Mouse (Mus musculus) naive thymus-derived CD4-positive, alpha-beta T cell, adult 2 months (primary cell): ENCODE results near the gene Ube2h.

Source experiments
- DNase-seq: peaks from one replicate; pipeline ENCODE4 v3.0.0-alpha.2; 2011; ENCODE audit warnings: low read depth

Ube2h gene

DNA sequence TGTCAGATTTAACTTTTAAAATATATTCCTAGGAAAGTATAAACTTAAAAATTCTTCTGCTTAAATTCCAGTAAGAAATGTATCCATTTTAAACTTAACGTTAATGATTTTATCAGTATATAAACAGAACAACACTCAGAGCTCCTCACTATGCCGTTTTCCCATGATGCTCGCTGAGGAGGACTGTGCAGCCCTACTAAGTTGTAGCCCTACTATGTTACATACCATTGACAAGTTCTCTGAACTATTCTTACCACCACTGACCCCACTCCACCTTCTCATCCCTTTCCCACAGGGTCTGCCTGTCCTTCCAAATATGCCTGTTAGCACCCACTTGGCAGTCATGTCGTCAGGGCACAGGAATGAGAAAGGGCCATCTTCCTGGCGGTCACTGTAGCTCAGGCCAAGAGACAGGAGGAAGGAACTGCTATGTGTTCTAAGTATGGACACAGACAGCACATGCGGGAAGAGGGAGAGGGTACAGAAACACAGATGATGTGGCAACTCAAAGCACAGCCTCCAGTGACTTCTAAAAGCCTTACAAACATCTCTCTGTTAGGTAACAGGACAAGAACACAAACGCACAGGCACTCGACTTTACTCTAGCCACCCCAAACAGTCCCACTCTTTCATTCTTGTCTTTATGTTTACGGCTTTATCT, 60.9 kb downstream of the Ube2h start:
- DNase-seq = no peak

DNA sequence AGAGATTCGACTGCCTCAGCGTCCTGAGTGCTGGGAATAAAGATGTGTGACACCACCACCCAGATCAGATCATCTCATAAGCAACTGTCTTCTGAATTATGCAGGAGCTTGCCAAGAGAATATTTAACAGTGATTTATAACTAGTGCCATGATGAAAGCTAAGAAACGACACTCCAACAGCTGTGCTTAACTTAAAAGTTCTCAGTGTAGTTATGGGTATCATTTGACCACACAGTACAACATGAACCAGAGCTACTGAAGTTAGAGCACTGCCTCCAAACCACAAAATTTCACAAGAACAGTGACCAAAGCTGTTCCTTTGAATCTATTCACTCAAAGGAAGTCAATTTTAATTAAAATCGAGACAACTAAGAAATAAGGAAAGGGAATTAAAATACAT, 61.4 kb downstream of the Ube2h start:
- no peak for DNase-seq

DNA sequence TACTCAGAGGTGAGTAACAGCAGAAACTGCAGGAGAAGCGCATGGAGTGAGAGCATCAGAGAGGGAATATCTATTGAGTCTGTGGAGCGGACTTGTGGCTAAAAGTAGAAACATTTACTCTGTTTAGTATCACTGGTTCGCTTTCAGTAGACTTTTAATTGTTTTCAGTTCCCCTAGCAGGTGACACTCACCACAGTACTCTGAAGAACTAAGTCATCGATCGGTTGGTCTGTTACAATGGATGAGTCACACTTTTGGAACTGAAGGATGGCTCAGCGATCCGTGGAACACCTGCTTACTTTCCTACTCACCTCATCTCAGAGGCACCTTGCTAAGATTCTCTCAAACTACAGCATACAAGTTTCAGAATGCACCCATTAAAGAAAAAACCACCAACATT, 64.2 kb downstream of the Ube2h start:
- no peak for DNase-seq

DNA sequence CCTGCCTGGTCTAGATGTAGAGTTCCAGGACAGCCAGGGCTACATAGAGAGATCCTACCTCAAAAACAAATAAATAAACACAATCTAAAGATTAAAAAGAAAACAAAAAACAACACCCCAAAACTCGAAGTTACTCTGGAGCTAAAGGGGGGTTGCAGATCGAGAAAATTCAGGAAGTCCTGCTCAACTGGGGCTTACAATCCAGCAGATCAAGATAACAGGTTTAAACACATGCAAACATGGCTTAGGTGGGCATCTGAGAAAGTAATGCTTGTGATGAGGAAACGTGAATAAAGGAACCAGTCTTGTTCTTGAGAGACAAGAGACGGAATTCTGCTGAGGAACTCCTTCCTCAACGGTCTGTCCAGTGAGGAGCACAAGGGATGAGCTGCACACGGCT, 65.1 kb downstream of the Ube2h start:
- DNase-seq = no peak

DNA sequence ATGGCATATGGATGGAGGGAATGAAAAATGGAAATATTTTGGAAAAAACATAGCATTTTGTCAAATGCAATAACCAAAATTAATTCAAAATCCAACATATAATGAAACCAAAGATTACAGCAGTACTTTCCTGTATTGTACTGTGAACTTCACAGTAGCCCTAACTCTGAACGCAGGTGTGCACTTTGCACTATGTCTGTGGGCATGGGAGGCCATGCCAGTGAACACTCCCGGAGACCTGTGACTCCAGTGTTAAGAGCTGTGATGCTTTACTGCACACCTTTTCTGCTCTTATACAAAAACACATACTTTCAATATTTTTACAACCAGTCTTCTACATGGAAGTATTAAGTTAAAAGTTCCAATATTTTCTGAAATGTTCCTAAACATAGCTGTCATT, 66.3 kb downstream of the Ube2h start:
- DNase-seq = no peak

DNA sequence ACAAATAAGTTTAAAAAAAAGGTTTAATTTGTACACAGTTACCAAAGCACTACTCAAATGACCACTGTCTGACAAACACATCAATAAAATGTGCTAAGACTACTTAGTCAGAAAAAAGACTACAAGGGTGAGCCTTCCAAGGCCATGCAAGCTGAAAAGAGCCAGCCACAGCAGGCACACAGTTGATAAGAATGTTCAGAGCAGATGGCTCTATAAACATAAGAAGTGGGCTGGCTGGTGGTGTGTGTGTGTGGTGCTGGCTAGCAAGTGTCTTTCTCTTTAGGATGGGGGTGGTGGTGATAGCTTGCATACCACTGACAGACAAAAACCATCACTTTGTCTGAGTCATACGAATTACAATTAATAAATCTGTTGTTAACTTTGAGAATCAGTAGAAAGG, 67.8 kb downstream of the Ube2h start:
- DNase-seq = no peak

DNA sequence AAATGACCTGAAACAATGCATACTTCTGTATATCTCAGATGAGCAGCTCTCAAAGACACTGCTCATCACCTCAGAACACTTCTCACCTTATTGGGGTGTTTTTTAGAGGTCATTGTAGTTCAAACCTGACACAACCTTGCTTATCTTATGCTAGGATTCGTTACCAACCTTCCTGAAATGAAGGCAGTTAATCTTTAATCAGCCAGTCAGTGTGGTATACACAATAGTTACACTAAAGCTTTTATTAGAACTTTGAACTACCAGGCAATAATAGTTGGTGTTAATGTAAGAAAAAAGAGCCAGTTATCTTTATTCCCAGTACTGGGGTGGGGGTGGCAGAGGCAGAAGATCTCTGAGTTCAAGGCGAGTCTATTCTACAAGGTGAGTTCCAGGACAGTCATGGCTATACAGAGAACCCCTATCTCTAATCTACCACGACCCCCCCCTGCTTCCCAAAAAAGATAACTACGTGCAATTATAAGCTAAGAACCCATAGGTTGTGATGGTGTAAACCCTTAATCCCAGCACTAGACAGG, 72.5 kb downstream of the Ube2h start:
- DNase-seq = no peak

DNA sequence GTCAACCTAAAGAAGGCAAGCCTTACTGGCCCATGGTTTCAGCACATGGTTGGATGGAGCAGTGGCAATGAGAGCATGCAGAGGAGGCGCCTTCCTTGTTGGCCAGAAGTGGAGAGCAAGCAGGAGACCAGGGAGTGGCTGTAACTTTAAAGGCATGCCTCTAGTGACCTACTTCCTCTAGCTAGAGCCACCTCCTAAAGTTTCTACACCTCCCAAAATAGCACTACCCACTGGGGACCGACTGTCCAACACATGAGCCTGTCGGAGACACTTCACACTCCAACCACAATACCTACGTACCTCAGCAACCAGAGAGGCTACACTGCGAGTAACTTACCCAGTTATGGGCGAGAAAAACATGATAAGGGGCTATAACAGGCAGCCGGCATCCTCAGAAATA, 74.1 kb downstream of the Ube2h start:
- DNase-seq = no peak

DNA sequence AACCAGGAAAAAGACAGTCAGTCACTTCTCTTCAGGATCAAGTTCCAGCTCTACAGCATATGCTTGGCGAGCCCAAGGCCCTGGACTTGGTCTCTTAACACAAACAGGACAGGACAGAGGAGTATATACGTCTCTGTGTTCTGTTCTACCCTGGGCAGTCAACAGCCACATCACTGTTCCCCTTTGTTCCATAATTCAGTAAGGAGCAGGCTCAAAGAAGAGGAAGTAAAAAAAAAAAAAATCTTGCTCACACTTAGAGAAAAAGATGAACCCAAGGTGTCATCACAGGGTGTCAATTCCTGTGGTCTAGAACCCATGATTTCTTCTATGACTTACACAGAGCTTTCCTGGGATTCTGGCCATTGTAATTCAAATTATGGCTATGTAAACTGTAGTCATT, 75.4 kb downstream of the Ube2h start:
- no peak for DNase-seq

DNA sequence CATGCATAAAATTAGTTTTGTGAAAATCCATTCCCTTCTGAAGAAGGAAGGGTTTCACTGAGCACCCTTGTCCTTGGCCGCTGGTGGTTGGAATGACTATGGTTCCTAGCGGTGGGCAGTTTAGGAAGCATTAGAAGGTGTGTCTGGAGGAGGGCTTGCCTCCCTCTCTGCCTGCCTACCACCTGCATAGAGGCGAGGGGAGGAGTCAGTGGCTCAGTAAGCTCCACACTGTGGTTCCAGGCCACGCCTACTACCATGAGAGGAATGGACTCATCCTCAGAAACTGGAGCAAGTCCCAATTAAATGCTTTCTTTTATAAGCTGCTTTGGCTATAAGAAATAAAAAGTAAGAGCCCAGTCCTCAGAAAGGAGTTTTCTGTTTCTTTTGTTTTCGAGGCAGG, 76.0 kb downstream of the Ube2h start:
- DNase-seq = no peak

DNA sequence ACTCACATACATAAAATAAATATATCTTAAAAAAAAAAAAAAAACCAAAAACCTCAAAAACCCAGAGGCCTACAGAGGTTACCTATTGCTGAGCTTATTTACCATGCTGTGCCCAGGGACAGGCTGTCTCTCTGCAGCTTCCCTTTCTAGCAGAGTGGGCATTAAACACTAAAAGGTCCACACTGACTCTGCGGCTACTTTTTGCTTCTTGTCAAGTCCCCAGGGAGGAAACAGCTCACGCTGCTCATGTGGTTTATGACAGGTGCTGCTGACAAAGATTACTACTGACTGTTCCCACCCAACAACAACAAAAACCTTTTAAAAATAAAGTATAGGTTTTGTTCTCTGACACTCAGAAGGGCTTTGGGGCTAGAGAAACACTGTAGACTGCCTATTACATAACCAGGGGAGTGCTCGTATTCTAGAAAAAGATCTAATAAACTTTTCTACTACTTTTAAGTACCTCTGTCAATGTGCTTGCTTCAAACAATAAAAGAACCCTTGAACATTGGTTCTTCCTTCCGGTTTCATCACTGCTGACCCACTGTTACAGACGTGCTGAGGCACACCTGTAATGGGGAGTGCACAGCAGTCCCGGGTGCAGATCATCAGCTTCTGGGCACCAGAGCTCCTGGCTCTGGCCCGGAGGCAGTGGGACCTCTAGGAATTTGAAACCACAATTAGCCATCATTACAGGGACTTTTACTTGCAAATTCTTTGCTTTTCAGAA, 77.2 kb downstream of the Ube2h start:
- DNase-seq = peak; percentile 49

DNA sequence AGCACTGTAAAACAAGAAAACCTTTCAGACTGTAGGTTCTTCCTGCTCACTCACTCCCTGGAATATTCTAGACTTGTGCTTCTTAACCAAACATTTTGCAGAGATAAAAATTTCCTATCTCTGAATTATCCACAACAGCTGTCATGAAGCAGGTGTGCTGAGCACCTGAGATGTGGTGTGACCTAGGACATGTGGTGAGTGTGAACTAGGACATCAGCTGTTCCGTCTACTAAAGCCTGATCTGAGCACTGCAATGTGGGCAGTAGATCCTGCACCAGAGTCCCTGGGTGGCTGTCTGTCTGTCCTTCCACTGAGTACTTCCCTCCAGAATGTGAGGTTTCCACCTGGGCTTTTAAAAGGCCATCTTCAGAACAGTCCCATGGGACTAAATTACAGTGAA, 79.6 kb downstream of the Ube2h start:
- DNase-seq = no peak

DNA sequence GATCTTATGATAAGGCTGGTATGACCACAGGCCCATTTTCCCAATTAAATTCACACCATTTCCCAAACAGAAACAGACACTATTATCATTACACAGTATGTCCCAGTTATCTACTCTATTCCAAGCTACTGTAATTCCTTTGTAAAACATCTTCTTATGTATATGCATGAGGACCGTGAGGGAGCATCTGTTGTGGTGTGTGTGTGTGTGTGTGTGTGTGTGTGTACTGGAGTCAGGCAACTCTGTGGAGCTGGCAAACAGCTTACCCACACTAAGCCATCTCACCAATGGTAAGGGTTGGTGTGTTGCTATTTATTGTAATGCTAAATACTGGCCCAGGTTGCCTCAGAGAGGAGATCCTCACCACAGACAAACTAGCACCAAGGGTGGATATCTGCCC, 82.0 kb downstream of the Ube2h start:
- no peak for DNase-seq

DNA sequence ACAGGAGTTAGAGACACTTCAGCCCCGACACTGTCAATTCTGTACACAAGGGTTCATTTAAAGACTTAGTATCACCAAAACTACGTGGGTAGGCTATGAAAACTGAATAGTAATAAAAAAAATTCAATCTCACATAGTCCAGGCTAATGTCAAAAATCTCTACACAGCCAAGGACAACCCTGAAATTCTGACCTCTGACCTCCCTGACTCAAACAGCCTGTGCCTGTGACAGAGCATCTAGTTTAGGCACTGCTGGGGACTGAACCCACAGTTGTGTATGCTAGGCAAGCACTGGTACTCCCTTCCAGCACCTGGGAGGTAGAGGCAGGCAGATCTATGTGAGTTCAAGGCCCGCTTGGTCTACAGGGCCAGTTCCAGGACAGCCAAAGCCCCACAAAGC, 86.8 kb downstream of the Ube2h start:
- DNase-seq = no peak

DNA sequence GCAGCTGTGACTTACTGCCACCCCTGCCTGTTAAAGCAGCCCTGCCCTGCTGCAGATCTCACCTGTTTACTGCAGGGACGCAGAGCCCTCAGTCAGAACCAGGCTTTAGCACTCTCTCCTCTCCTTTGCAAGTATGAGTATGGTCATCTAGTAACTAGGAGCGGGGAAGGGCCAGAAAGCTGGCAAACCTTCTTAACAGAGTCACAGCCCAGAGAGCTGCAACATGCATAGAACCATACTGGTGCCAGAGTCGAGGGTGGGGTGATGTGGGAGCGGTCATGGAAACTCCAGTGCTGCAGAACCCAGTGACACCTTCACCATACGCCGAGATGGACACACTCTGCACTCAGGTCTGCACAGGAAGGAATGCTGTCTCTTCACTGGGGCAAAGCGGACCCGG, 91.9 kb downstream of the Ube2h start:
- no peak for DNase-seq

DNA sequence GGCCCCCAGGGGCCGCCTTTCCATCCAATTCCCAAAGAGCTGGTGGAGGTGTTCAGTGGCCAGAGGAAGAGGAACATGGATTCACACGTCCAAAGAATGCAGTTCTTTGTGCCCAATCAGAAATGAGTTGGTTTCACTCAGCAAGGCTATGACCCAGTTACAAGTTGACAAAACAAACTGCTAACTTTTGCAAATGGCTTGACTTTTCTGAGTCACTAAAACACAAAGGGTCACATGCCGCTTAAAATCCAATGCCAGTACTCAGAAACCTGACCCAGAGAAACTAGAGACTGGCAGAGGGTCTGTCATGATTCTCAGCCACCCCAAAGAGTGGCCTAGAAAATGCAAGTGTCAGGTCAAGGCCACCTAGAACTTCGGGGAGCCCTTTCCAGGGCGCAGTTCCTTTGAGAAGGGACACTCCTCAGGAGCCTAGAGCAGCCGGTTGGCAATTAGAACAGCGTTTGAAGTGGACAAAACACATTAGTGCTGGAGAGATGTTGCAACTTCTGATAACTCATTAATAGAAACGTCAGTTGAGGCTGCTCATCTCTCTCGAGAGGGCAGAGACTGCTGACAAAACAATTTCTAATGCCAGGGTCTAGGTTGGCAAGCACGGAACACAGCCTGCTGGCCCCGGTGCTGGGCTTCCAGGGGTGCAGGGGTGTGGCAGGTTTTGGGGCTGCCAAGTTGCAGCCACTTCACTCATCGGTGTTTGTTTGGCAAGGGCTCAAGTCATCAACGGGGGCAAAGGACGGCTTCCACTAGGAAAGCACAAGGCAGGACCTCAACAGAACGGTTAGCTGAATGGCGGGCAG, 92.5 kb downstream of the Ube2h start:
- no peak for DNase-seq

DNA sequence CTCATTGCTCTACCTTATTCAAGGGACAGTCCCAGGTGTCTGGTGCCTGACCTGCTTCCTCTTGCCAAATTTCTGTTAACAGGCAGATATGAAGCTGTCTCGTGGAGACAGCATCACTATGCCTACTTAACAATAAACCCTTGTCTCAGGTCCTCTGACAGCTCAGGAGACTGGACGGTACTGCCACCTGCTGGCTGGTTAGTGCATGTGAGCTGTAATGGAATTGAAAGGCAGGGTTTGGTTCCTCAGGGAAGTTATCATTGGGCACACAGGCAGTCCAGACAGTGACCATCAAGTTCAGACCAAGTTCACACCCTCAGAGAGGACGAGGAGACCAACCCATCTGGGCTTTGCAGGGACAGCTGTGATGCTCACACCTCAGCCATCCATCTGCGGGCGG, 93.6 kb downstream of the Ube2h start:
- DNase-seq = peak; percentile 81

DNA sequence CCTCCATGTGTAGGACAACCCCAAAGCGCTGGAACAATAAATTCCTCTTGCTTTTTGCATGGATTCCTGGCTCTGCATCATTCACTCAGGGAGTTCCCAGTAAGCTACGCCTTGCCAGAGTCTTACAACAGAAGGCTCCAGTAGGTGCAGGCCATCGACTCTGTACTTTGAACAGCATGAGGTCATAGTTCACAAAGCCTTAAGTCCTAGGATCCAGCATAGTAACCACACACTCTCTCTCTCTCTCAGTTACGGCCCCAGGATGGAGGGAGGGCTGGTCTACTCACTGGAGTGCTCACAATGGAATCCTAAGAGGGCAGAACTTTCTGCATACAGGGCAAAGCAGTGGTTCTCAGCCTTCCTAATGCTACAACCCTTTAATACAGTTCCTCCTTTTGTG, 95.5 kb downstream of the Ube2h start:
- DNase-seq = no peak

DNA sequence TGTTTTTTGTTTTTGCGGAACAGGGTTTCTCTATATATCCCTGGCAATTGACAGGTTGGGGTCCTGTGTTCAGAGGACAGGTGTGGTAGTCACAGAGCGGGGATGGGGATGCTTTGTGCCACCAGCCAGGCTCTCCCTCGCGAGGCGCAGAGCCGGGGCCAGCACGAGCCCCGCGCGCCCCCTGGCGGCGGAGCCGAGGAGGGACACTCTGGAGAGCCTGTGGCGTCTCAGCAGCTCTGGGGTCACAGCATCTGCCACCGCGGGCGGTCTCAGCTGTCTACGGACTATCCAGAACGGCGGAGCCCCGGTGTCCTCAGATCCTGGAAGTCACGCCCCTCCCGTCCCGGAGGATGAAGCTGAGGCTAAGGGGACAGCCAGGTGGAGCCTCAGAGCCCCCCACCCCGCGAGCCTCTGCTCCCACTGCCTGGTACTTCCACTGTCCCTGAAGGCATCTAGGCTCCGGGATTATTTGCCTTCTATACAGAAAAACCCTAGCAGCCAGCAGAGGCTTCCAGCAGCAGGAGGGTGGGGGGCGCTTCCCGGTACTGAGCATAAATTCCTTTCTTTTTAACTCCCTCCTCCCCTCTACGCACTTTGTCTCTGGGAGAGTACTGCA, 98.6 kb downstream of the Ube2h start:
- peak; percentile 82 for DNase-seq

DNA sequence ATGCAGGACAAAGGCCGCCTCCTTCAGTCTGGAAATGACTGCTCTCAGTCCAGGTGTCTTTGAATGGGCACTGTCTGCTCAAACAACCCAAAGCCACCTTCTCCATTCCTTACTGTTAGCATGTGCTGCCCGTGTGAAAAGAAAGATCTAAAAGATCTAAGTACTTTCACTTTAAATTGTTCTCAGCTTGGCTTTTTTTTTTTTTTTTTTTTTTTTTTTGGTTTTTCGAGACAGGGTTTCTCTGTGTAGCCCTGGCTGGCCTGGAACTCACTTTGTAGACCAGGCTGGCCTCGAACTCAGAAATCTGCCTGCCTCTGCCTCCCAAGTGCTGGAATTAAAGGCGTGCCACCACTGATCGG, 99.2 kb downstream of the Ube2h start:
- DNase-seq = peak; percentile 33

DNA sequence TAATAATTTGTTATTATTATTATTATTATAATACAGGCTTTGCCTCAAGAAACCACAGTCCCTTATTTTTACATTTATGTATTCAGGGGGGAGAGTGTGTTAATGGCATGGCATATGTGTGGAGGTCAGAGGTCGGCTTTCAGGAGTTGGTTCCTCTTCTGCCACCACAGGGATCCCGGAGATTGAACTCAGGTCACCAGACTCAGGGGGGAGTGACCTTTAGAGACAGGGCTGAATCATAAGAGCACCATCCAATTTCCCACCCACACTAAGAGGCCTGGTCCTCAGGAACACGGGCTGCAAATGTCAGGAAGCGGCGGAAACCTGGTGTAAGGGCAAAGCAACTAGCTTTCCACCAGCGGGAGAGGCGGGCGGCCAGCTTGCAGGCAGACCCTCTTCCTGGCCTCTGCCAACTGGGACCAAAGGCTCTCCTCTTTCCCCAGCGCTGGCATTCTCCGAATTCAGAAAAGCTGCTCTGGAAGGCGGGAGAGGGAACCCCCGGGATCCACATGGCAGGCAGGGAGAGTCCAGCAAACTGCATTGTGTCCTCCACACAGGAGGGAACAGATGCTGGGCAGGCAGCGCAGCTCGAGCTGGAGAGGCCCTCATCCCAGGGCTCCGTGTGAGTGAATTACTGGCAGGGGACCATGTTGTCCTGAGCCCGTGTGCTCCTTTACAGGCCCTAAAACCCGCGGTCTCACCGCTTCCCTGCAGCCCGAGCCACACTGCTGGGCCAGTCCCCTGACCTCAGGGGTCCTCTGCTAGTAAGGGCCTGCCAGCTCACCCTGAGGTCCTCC, 99.8 kb downstream of the Ube2h start:
- no peak for DNase-seq

DNA sequence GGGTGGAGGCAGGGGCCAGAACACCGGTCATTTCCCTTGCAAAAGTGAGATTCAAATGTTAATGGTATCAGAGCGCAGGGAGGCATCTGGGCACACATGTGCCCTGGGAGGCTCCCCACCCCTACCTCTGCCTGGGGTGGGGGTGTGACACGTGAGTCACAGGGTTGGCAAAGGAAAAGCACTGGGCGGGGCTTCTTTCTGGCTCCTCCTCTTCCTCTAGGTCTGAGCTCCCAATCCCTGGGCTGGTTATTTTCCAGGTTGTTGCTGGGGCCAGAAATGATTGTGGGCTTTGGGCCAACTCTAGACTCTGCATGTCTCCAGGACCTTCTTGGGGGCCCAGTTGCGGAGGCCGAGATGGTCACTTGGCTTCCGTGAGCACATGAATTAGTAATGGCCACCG, 108.2 kb downstream of the Ube2h start:
- DNase-seq = no peak
